Mouse (Mus musculus) R1 (cell line): ENCODE measurements around the gene BC025920.

ENCODE experiments used
- DNase-seq: peaks from one replicate; pipeline ENCODE4 v3.0.0-alpha.2; 2018; ENCODE audit warnings: low read depth, low spot score

BC025920 gene

GRCm38 (mm10) chr10:81605974-81606751 is at the start of gene BC025920:
Gene BC025920, plus strand, starts transcription at chr10:81606270.
- peak; percentile 100 for DNase-seq

- DNase-seq, result peak; percentile 78
These were observed 49.8 kb upstream of the BC025920 start for GRCm38 (mm10) chr10:81556282-81556681.

GRCm38 (mm10) chr10:81557491-81557890 is 48.6 kb upstream of the BC025920 start:
- DNase-seq, result no peak

- peak; percentile 61 for DNase-seq
These were observed 46.9 kb upstream of the BC025920 start, which contains the start of gene Aes for GRCm38 (mm10) chr10:81559163-81559626. Gene Aes, plus strand, starts transcription at chr10:81559488.

GRCm38 (mm10) chr10:81559627-81560539 is 46.2 kb upstream of the BC025920 start:
- DNase-seq, result no peak

GRCm38 (mm10) chr10:81560719-81561459 is 45.2 kb upstream of the BC025920 start:
- DNase-seq, result peak; percentile 84

- no peak for DNase-seq
These were observed 43.7 kb upstream of the BC025920 start for GRCm38 (mm10) chr10:81562411-81562810.

GRCm38 (mm10) chr10:81563481-81563880 is 42.6 kb upstream of the BC025920 start:
- no peak for DNase-seq

GRCm38 (mm10) chr10:81564216-81564615 is 41.9 kb upstream of the BC025920 start:
- peak; percentile 67 for DNase-seq

- peak; percentile 83 for DNase-seq
These were observed 41.3 kb upstream of the BC025920 start for GRCm38 (mm10) chr10:81564734-81565133.

GRCm38 (mm10) chr10:81565257-81566228 is 40.5 kb upstream of the BC025920 start:
- DNase-seq, result no peak

- DNase-seq, result peak; percentile 38
These were observed 37.5 kb upstream of the BC025920 start for GRCm38 (mm10) chr10:81568381-81569191.

GRCm38 (mm10) chr10:81569507-81570237 is 36.4 kb upstream of the BC025920 start:
- DNase-seq, result no peak

- DNase-seq, result peak; percentile 60
These were observed 35.8 kb upstream of the BC025920 start for GRCm38 (mm10) chr10:81570238-81570800.

- DNase-seq, result peak; percentile 90
These were observed 35.1 kb upstream of the BC025920 start for GRCm38 (mm10) chr10:81570831-81571500.

- DNase-seq, result peak; percentile 99
These were observed 34.6 kb upstream of the BC025920 start for GRCm38 (mm10) chr10:81571501-81571876.

GRCm38 (mm10) chr10:81572133-81572671 is 33.9 kb upstream of the BC025920 start:
- no peak for DNase-seq

- no peak for DNase-seq
These were observed 33.1 kb upstream of the BC025920 start for GRCm38 (mm10) chr10:81572975-81573374.
